Mouse (Mus musculus): ENCODE results near the gene Gm3285. TPM values are rescaled to one million over a fixed set of nuclear protein-coding genes. Genes with fewer than 3 reads are reported as not detected.
A peak's percentile ranks its signal among the peaks of the same experiment; 100 is the strongest.

The Gm3285 gene
- polyA plus RNA-seq, 1 experiment = not detected

- no peak for TF ChIP-seq CTCF (IDR thresholded peaks at IDR 0.05; ENCODE audit: borderline replicate concordance, insufficient read depth, low read length)
- no peak for TF ChIP-seq POLR2A (IDR thresholded peaks at IDR 0.05; ENCODE audit: low read depth, low read length)
- H3K4me3 ChIP-seq (ENCODE audit: insufficient read depth, low read length) = no peak overlapping the region
- H3K27ac ChIP-seq (ENCODE audit: insufficient read depth, low read length) = no peak overlapping the region
- no peaks in the 10 kb centered on the region for H3K4me1 ChIP-seq (ENCODE audit: control insufficient read depth, insufficient read depth, low read length)
Measured at GRCm38 (mm10) chr10:77847538-77847937, 14.2 kb upstream of the Gm3285 start.

- TF ChIP-seq CTCF (IDR thresholded peaks at IDR 0.05; ENCODE audit: borderline replicate concordance, insufficient read depth, low read length) = no peak
- TF ChIP-seq POLR2A (IDR thresholded peaks at IDR 0.05; ENCODE audit: low read depth, low read length) = no peak
- Histone ChIP-seq H3K27ac (ENCODE audit: insufficient read depth, low read length) (no peak within 1 kb of the TSS), H3K4me1 (ENCODE audit: control insufficient read depth, insufficient read depth, low read length) (no peaks in the 10 kb centered on the region), H3K4me3 (ENCODE audit: insufficient read depth, low read length) (no peak within 1 kb of the TSS)
Measured at GRCm38 (mm10) chr10:77852559-77852958, 9.2 kb upstream of the Gm3285 start, which contains the start of gene Gm10318. Gene Gm10318, plus strand, starts transcription at chr10:77852859.

GRCm38 (mm10) chr10:77864067-77864761 is 2.4 kb downstream of the Gm3285 start:
- Histone ChIP-seq H3K4me3 (ENCODE audit: insufficient read depth, low read length) (no peak overlapping the region), H3K27ac (ENCODE audit: insufficient read depth, low read length) (no peak overlapping the region), H3K4me1 (ENCODE audit: control insufficient read depth, insufficient read depth, low read length) (no peaks in the 10 kb centered on the region)
- no peak for TF ChIP-seq CTCF (IDR thresholded peaks at IDR 0.05; ENCODE audit: borderline replicate concordance, insufficient read depth, low read length)
- TF ChIP-seq POLR2A (IDR thresholded peaks at IDR 0.05; ENCODE audit: low read depth, low read length) = no peak

- no peaks in the 10 kb centered on the region for H3K4me1 ChIP-seq (ENCODE audit: control insufficient read depth, insufficient read depth, low read length)
- no peak overlapping the region for H3K4me3 ChIP-seq (ENCODE audit: insufficient read depth, low read length)
- no peak overlapping the region for H3K27ac ChIP-seq (ENCODE audit: insufficient read depth, low read length)
- no peak for TF ChIP-seq CTCF (IDR thresholded peaks at IDR 0.05; ENCODE audit: borderline replicate concordance, insufficient read depth, low read length)
- TF ChIP-seq POLR2A (IDR thresholded peaks at IDR 0.05; ENCODE audit: low read depth, low read length) = no peak
Measured at GRCm38 (mm10) chr10:77864762-77865143, 3.0 kb downstream of the Gm3285 start.

GRCm38 (mm10) chr10:77867546-77867945 is 5.8 kb downstream of the Gm3285 start:
- TF ChIP-seq CTCF (IDR thresholded peaks at IDR 0.05; ENCODE audit: borderline replicate concordance, insufficient read depth, low read length) = no peak
- TF ChIP-seq POLR2A (IDR thresholded peaks at IDR 0.05; ENCODE audit: low read depth, low read length) = no peak
- Histone ChIP-seq H3K4me3 (ENCODE audit: insufficient read depth, low read length) (no peak overlapping the region), H3K4me1 (ENCODE audit: control insufficient read depth, insufficient read depth, low read length) (no peaks in the 10 kb centered on the region), H3K27ac (ENCODE audit: insufficient read depth, low read length) (no peak overlapping the region)

GRCm38 (mm10) chr10:77869651-77870050 is 7.9 kb downstream of the Gm3285 start:
- Histone ChIP-seq H3K4me1 (ENCODE audit: control insufficient read depth, insufficient read depth, low read length) (no peaks in the 10 kb centered on the region), H3K27ac (ENCODE audit: insufficient read depth, low read length) (no peak overlapping the region), H3K4me3 (ENCODE audit: insufficient read depth, low read length) (no peak overlapping the region)
- TF ChIP-seq POLR2A (IDR thresholded peaks at IDR 0.05; ENCODE audit: low read depth, low read length) = no peak
- TF ChIP-seq CTCF (IDR thresholded peaks at IDR 0.05; ENCODE audit: borderline replicate concordance, insufficient read depth, low read length) = no peak

- Histone ChIP-seq H3K27ac (ENCODE audit: insufficient read depth, low read length) (no peak overlapping the region), H3K4me1 (ENCODE audit: control insufficient read depth, insufficient read depth, low read length) (no peaks in the 10 kb centered on the region), H3K4me3 (ENCODE audit: insufficient read depth, low read length) (no peak overlapping the region)
- TF ChIP-seq POLR2A (IDR thresholded peaks at IDR 0.05; ENCODE audit: low read depth, low read length) = no peak
- TF ChIP-seq CTCF (IDR thresholded peaks at IDR 0.05; ENCODE audit: borderline replicate concordance, insufficient read depth, low read length) = peak; percentile 33; the same call in 1 of the 2 replicates
Measured at GRCm38 (mm10) chr10:77878985-77879384, 17.2 kb downstream of the Gm3285 start.

GRCm38 (mm10) chr10:77880305-77880704 is 18.5 kb downstream of the Gm3285 start:
- no peak overlapping the region for H3K4me3 ChIP-seq (ENCODE audit: insufficient read depth, low read length)
- no peaks in the 10 kb centered on the region for H3K4me1 ChIP-seq (ENCODE audit: control insufficient read depth, insufficient read depth, low read length)
- TF ChIP-seq POLR2A (IDR thresholded peaks at IDR 0.05; ENCODE audit: low read depth, low read length) (no peak), CTCF (IDR thresholded peaks at IDR 0.05; ENCODE audit: borderline replicate concordance, insufficient read depth, low read length) (no peak)

GRCm38 (mm10) chr10:77882553-77882952 is 20.8 kb downstream of the Gm3285 start:
- TF ChIP-seq POLR2A (IDR thresholded peaks at IDR 0.05; ENCODE audit: low read depth, low read length) (no peak), CTCF (IDR thresholded peaks at IDR 0.05; ENCODE audit: borderline replicate concordance, insufficient read depth, low read length) (no peak)
- Histone ChIP-seq H3K4me3 (ENCODE audit: insufficient read depth, low read length) (no peak overlapping the region), H3K4me1 (ENCODE audit: control insufficient read depth, insufficient read depth, low read length) (no peaks in the 10 kb centered on the region), H3K27ac (ENCODE audit: insufficient read depth, low read length) (no peak overlapping the region)

More at GRCm38 (mm10) chr10:77880305-77880704, 18.5 kb downstream of the Gm3285 start:
- no peak overlapping the region for H3K27ac ChIP-seq (ENCODE audit: insufficient read depth, low read length)

GRCm38 (mm10) chr10:77886007-77886747 is 24.4 kb downstream of the Gm3285 start:
- Histone ChIP-seq H3K27ac (ENCODE audit: insufficient read depth, low read length) (no peak overlapping the region), H3K4me1 (ENCODE audit: control insufficient read depth, insufficient read depth, low read length) (no peaks in the 10 kb centered on the region), H3K4me3 (ENCODE audit: insufficient read depth, low read length) (no peak overlapping the region)
- no peak for TF ChIP-seq CTCF (IDR thresholded peaks at IDR 0.05; ENCODE audit: borderline replicate concordance, insufficient read depth, low read length)
- TF ChIP-seq POLR2A (IDR thresholded peaks at IDR 0.05; ENCODE audit: low read depth, low read length) = no peak

All from embryonic fibroblast, embryonic 13.5 days (primary cell).